Mouse (Mus musculus): Measurements from ENCODE around the gene Mbtps1.

Gene Mbtps1

GRCm38 (mm10) chr8:119502111-119502510, 56.4 kb downstream of the Mbtps1 start:
- no peak for DNase-seq (ENCODE audit: inconsistent ontology term)

GRCm38 (mm10) chr8:119501598-119501997, 56.9 kb downstream of the Mbtps1 start, which contains the start of gene Slc38a8:
TSS of gene Slc38a8 (minus strand) at chr8:119501698.
- DNase-seq (ENCODE audit: inconsistent ontology term) = no peak

- DNase-seq (ENCODE audit: inconsistent ontology term) = no peak
Observed at GRCm38 (mm10) chr8:119499836-119500235, 58.7 kb downstream of the Mbtps1 start.

- DNase-seq (ENCODE audit: inconsistent ontology term) = peak; percentile 47
Observed at GRCm38 (mm10) chr8:119496848-119497247, 61.7 kb downstream of the Mbtps1 start.

- no peak for DNase-seq (ENCODE audit: inconsistent ontology term)
Observed at GRCm38 (mm10) chr8:119487093-119487492, 71.4 kb downstream of the Mbtps1 start.

GRCm38 (mm10) chr8:119484145-119484896, 74.2 kb downstream of the Mbtps1 start:
- DNase-seq (ENCODE audit: inconsistent ontology term) = no peak

GRCm38 (mm10) chr8:119478684-119479083, 79.9 kb downstream of the Mbtps1 start:
- no peak for DNase-seq (ENCODE audit: inconsistent ontology term)

GRCm38 (mm10) chr8:119468091-119468490, 90.4 kb downstream of the Mbtps1 start:
- no peak for DNase-seq (ENCODE audit: inconsistent ontology term)

- DNase-seq (ENCODE audit: inconsistent ontology term) = no peak
Observed at GRCm38 (mm10) chr8:119466794-119467193, 91.7 kb downstream of the Mbtps1 start.

GRCm38 (mm10) chr8:119466105-119466504, 92.4 kb downstream of the Mbtps1 start:
- no peak for DNase-seq (ENCODE audit: inconsistent ontology term)

GRCm38 (mm10) chr8:119463709-119464108, 94.8 kb downstream of the Mbtps1 start:
- no peak for DNase-seq (ENCODE audit: inconsistent ontology term)

- DNase-seq (ENCODE audit: inconsistent ontology term) = peak; percentile 54
Observed at GRCm38 (mm10) chr8:119461356-119461755, 97.2 kb downstream of the Mbtps1 start.

GRCm38 (mm10) chr8:119459724-119460123, 98.8 kb downstream of the Mbtps1 start:
- no peak for DNase-seq (ENCODE audit: inconsistent ontology term)

Data from Muller cell, postnatal 12 days (primary cell).